In the genomic region with DNA sequence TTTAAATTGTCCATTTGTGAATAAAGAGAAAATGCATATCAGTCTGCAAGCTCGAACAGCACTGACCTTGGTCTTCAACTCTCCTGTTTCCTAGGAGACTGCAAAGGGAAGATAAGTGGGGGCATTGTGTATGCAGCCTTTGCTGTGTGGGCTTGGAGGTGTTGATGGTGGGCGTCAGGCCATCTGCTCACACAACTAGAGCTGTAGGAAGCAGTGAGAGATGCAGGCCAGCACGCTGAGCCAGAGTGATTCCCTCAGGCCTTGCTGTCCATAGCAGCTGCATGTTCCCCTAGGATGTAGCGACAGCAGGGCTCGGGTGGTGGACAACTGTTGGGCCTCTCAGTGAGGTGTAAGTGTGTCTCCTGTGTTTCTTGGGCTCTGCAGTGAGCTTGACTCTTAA, we compare ENCODE assay signal across 20 mouse cellular contexts. TPM values are rescaled to one million over a fixed set of nuclear protein-coding genes. Genes with fewer than 3 reads are reported as not detected.
DNase-seq lines count a peak whose midpoint lies in the region; ATAC-seq lines count a peak whose summit lies in the region.
"Had no signal": no experiment of that assay in that cellular context is flagged by ENCODE, and none has a peak within 500 bp of the region (broad histone marks: within the 10 kb centered on the region; RNA-seq: fewer than 3 reads in every experiment).

No protein-coding gene starts in this region.

- peak; percentile 95 for ATAC-seq in frontal cortex, adult (ENCODE audit: low TSS enrichment)
- no peak for ATAC-seq in liver, embryonic 12.5 days

- peaks cover 5% of the 10 kb centered on the region; the same call in 1 of the 2 replicates for H3K27me3 ChIP-seq in liver, embryonic 12.5 days (replicated peaks)
- H3K27me3 ChIP-seq: limb, embryonic 15.5 days; neural tube, embryonic 13.5 days; stomach, embryonic 15.5 days had no signal

- H3K27ac ChIP-seq in liver, embryonic 12.5 days, result no peak overlapping the region
- H3K27ac ChIP-seq: gastrocnemius, adult 2 months; limb, embryonic 15.5 days; macrophage; neural tube, embryonic 13.5 days; stomach, embryonic 15.5 days had no signal

- no peak overlapping the region for H3K4me3 ChIP-seq in liver, embryonic 12.5 days
- H3K4me3 ChIP-seq: gastrocnemius, adult 2 months; limb, embryonic 15.5 days; neural tube, embryonic 13.5 days; stomach, embryonic 15.5 days had no signal

- no peaks in the 10 kb centered on the region for H3K4me1 ChIP-seq in liver, embryonic 12.5 days
- H3K4me1 ChIP-seq: limb, embryonic 15.5 days; neural tube, embryonic 13.5 days; stomach, embryonic 15.5 days had no signal

- no peaks in the 10 kb centered on the region for H3K9me3 ChIP-seq in liver, embryonic 12.5 days (replicated peaks)
- H3K9me3 ChIP-seq: limb, embryonic 15.5 days; neural tube, embryonic 13.5 days; stomach, embryonic 15.5 days had no signal

- H3K36me3 ChIP-seq in liver, embryonic 12.5 days, result no peaks in the 10 kb centered on the region
- H3K36me3 ChIP-seq: limb, embryonic 15.5 days; neural tube, embryonic 13.5 days; stomach, embryonic 15.5 days had no signal

- DNase-seq in frontal cortex, postnatal 14 days (ENCODE audit: low spot score in 2 of 2), result peak; percentile 52 to 68
- DNase-seq in left cerebral cortex, adult 18-20 months (ENCODE audit: low spot score in 2 of 2), result peak; percentile 78 to 89
- peak; percentile 89 for DNase-seq in right cerebral cortex, adult 18-20 months
- no peak for DNase-seq in cerebellum, postnatal 4 days (ENCODE audit: low spot score in 2 of 2)
- no peak for DNase-seq in ovary, postnatal 36 days (ENCODE audit: low spot score)
- no peak for DNase-seq in cerebellum, adult 9-10 months
- DNase-seq: cerebellum, adult 11-12 months; gastrocnemius, adult 2 months; kidney, postnatal 14 days; lung, adult 2 months had no signal

- H3K9ac ChIP-seq in liver, embryonic 12.5 days, result no peak overlapping the region
- H3K9ac ChIP-seq: limb, embryonic 15.5 days; neural tube, embryonic 13.5 days; stomach, embryonic 15.5 days had no signal

- 46% methylated on average over 5 of the region's 5 CpGs for WGBS in liver, embryonic 12.5 days (ENCODE audit: insufficient replicate concordance)

- no peak overlapping the region for H3K4me2 ChIP-seq in liver, embryonic 12.5 days
- H3K4me2 ChIP-seq: heart, embryonic 11.5 days; limb, embryonic 15.5 days; neural tube, embryonic 13.5 days; stomach, embryonic 15.5 days had no signal

RNA-seq across cellular contexts. Expression of a gene that starts 13.2 kb away (rescaled TPM):
- 10 to 100 TPM; 22.0 to 23.4 TPM for total RNA-seq in left cerebral cortex, adult 18-20 months (2021)
- polyA plus RNA-seq in liver, embryonic 12.5 days (2016; fragmentation: Nextera tagmentation; extraction: Ambion mirVana), result 65.2 and 65.3 TPM in 2 replicates

RNA-seq across cellular contexts. Expression of a gene that starts 30.1 kb away (rescaled TPM):
- 100 to 1,000 TPM; 525 to 560 TPM for total RNA-seq in left cerebral cortex, adult 18-20 months (2021)
- polyA plus RNA-seq in liver, embryonic 12.5 days (2016; fragmentation: Nextera tagmentation; extraction: Ambion mirVana), result 0.10 TPM in 1 of 2 replicates, not detected in the other
- total RNA-seq: hematopoietic stem cell, adult 5-6 weeks had no signal
- polyA plus RNA-seq: macrophage had no signal

RNA-seq across cellular contexts. Expression of a gene that starts 36.9 kb away (rescaled TPM):
- total RNA-seq in left cerebral cortex, adult 18-20 months (2021), result not detected
- 0.08 TPM in 1 of 2 replicates, not detected in the other for polyA plus RNA-seq in liver, embryonic 12.5 days (2016; fragmentation: Nextera tagmentation; extraction: Ambion mirVana)
- total RNA-seq: gastrocnemius, adult 2 months; hematopoietic stem cell, adult 5-6 weeks had no signal
- polyA plus RNA-seq: heart, embryonic 11.5 days; lung, adult 2 months; macrophage had no signal

RNA-seq across cellular contexts. Expression of a gene that starts 48.0 kb away (rescaled TPM):
- total RNA-seq in left cerebral cortex, adult 18-20 months (2021), result under 1 TPM in 1 of 2 experiments, not detected in 1; 0.23 TPM
- 1.3 and 1.5 TPM in 2 replicates for polyA plus RNA-seq in liver, embryonic 12.5 days (2016; fragmentation: Nextera tagmentation; extraction: Ambion mirVana)
- total RNA-seq: gastrocnemius, adult 2 months; hematopoietic stem cell, adult 5-6 weeks had no signal
- polyA plus RNA-seq: heart, embryonic 11.5 days; macrophage had no signal

RNA-seq across cellular contexts. Expression of a gene that starts 48.3 kb away (rescaled TPM):
- 10 to 100 TPM; 10.5 to 13.4 TPM for total RNA-seq in left cerebral cortex, adult 18-20 months (2021)
- polyA plus RNA-seq in liver, embryonic 12.5 days (2016; fragmentation: Nextera tagmentation; extraction: Ambion mirVana), result not detected in 2 replicates
- total RNA-seq: hematopoietic stem cell, adult 5-6 weeks had no signal
- polyA plus RNA-seq: intestine, embryonic 14.5 days; limb, embryonic 15.5 days; macrophage; neural tube, embryonic 13.5 days; small intestine, adult 2 months; stomach, embryonic 15.5 days had no signal

Comparison
In these comparisons a context has a peak if more than half of its experiments do, and no peak if none do; other contexts are left out.
1. DNase-seq: peak in frontal cortex, postnatal 14 days (2 of 2), left cerebral cortex, adult 18-20 months (2 of 2) and right cerebral cortex, adult 18-20 months (single experiment); none in cerebellum, postnatal 4 days (0 of 2), ovary, postnatal 36 days (single experiment) and cerebellum, adult 9-10 months (single experiment).